Mouse (Mus musculus): ENCODE data around the gene Cyp2j5. TPM values are rescaled to one million over a fixed set of nuclear protein-coding genes. Genes with fewer than 3 reads are reported as not detected.

Gene Cyp2j5
- not detected for total RNA-seq (2023)

GRCm38 (mm10) chr4:96663991-96664390 lies at the start of gene Cyp2j5:
Cyp2j5 (minus strand) TSS chr4:96664154.

GRCm38 (mm10) chr4:96590911-96591790 lies 72.8 kb downstream of the Cyp2j5 start, which contains the start of gene Cyp2j9:
Cyp2j9 (minus strand) TSS chr4:96591578.

Other genes starting within 250 kb of the Cyp2j5 start
- not detected for gene Cyp2j8, start 156.8 kb downstream of the Cyp2j5 start, total RNA-seq (2023)
- gene Cyp2j6, start 110.5 kb downstream of the Cyp2j5 start, total RNA-seq (2023): not detected
- not detected for gene Cyp2j9, start 72.6 kb downstream of the Cyp2j5 start, total RNA-seq (2023)
- not detected for gene Gm12695, start 121.0 kb upstream of the Cyp2j5 start, total RNA-seq (2023)